Mouse (Mus musculus) heart, postnatal 0 days (tissue): ENCODE measurements around the gene Kif26b. TPM values are rescaled to one million over a fixed set of nuclear protein-coding genes. Genes with fewer than 3 reads are reported as not detected.

Experiments
- ATAC-seq: fragments of 200-750 bp; cut with Nextera tagmentation; 2 replicates; pipeline ENCODE4 v1.8.0; 2017; ENCODE audit warnings: low read depth, moderate number of reproducible peaks, moderate library complexity; ENCODE audit not compliant: insufficient read depth
- DNase-seq: peaks from one replicate; pipeline ENCODE4 v3.0.0-alpha.2; 2016; ENCODE audit warnings: low spot score
- H3K27ac ChIP-seq: fragments of 300-500 bp; sonication (generic); 2 replicates; pipeline ENCODE4 v1.5.1; 2014; ENCODE audit warnings: low read depth, mild to moderate bottlenecking
- H3K27me3 ChIP-seq: fragments of 300-500 bp; sonication (generic); 2 replicates; pipeline ENCODE4 v1.6.1; 2014; ENCODE audit warnings: low read length, mixed read lengths; ENCODE audit not compliant: control insufficient read depth, insufficient read depth
- H3K36me3 ChIP-seq: fragments of 300-500 bp; sonication (generic); replicated peaks from 2 replicates; pipeline ENCODE4 v1.6.1; 2014; ENCODE audit warnings: low read length, mixed read lengths; ENCODE audit not compliant: control insufficient read depth, insufficient read depth
- H3K4me1 ChIP-seq: fragments of 300-500 bp; sonication (generic); 2 replicates; pipeline ENCODE4 v1.6.1; 2014; ENCODE audit warnings: antibody characterized with exemption; ENCODE audit not compliant: control insufficient read depth, insufficient read depth
- H3K4me2 ChIP-seq: fragments of 300-500 bp; sonication (generic); 2 replicates; pipeline ENCODE4 v1.6.1; 2014; ENCODE audit warnings: low read depth, mild to moderate bottlenecking, low read length, moderate library complexity
- H3K4me3 ChIP-seq: fragments of 300-500 bp; sonication (generic); 2 replicates; pipeline ENCODE4 v1.5.1; 2014; ENCODE audit warnings: low read depth, low read length
- H3K9ac ChIP-seq: fragments of 300-500 bp; sonication (generic); replicated peaks from 2 replicates; pipeline ENCODE4 v1.6.1; 2014; ENCODE audit warnings: low read depth, low read length, mixed read lengths
- H3K9me3 ChIP-seq: fragments of 300-500 bp; sonication (generic); replicated peaks from 2 replicates; pipeline ENCODE4 v1.6.1; 2016; ENCODE audit warnings: low read length; ENCODE audit not compliant: control insufficient read depth
- CTCF ChIP-seq: IDR thresholded peaks from 2 replicates; pipeline ENCODE4 v1.5.1; 2016; ENCODE audit warnings: antibody characterized with exemption, control low read depth, low read depth
- EP300 ChIP-seq: IDR thresholded peaks from 2 replicates; pipeline ENCODE4 v1.6.1; 2016; ENCODE audit warnings: antibody characterized with exemption, low read depth
- WGBS: fragments of 180-500 bp; shearing (Covaris S2); extraction: QIAGEN DNeasy Blood & Tissue Kit; methylation state at CpG from one replicate; pipeline ENCODE4 v1.1.7; 2014; 5-methylcytosine and 5-hydroxymethylcytosine counted together
- polyA plus RNA-seq: library from polyadenylated mRNA; unstranded; fragments of >200 nt; fragmentation: Nextera tagmentation; extraction: Ambion mirVana; gene quantifications from 2 replicates; pipeline ENCODE4 v1.2.1, GENCODE M21; 2015
- total RNA-seq: library from RNA; depleted of rRNA; stranded (reverse); fragments of >200 nt; gene quantifications from 2 replicates; pipeline ENCODE4 v1.2.3, GENCODE M21; 2014; ENCODE audit warnings: low replicate concordance

Gene Kif26b
- total and polyA plus RNA-seq, 2 experiments from 2014 or later: 1.8 to 19.8 TPM

DNA sequence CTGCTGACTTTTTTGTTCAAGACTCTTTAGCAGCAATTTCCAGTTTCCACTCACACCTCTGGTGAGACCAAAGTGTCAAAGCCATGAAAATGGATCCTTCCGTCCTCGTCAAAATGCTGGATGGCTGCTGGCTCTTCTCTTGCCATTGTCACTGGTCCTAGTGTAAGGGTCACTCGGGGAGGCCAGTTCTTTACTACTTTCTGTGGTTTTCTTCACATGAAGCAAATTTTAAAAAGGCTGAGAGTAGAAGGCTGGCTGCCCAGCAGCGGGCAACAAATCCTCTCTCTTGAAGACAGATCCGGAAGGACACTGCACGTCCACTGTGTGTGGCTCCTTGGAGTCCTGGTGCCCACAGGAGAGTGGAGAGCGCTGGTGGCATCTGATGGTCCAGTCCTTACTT lies 265.9 kb downstream of the Kif26b start:
- ATAC-seq: no peak
- peaks cover 3% of the 10 kb centered on the region; the same call in 1 of the 2 replicates for H3K4me1 ChIP-seq

DNA sequence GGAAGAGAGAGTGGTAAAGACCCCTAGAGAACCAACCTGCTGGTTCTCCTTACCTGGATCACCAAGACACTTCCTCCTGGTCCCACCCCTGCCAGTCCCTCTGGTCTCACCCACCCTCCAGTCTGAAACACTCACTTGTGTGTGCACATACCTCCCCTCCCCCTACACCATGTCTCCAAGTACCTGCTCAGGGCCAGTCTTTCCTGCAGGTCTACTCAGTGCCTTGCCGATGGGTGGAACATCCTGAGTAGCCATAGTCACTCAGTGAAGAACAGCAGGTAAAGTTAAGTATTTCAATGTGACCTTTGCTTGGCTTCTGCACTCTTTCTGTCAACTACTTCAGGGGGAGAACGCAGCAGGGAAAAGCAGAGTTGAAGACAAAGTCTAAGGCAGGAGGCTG lies 268.5 kb downstream of the Kif26b start:
- no peak for TF ChIP-seq CTCF
- TF ChIP-seq EP300: no peak
- no peak overlapping the region for H3K4me3 ChIP-seq
- no peaks in the 10 kb centered on the region for H3K9me3 ChIP-seq
- DNase-seq: no peak
- no peaks in the 10 kb centered on the region for H3K36me3 ChIP-seq
- no peak for ATAC-seq
- H3K27ac ChIP-seq: no peak overlapping the region
- WGBS: 67% methylated on average over 2 of the region's 2 CpGs
- no peak overlapping the region for H3K9ac ChIP-seq
- H3K27me3 ChIP-seq: no peaks in the 10 kb centered on the region
- H3K4me1 ChIP-seq: peaks cover 6% of the 10 kb centered on the region; the same call in 1 of the 2 replicates
- H3K4me2 ChIP-seq: no peak overlapping the region

More for the DNA sequence above, 265.9 kb downstream of the Kif26b start:
- Histone ChIP-seq H3K4me3 (no peak overlapping the region), H3K9ac (no peak overlapping the region), H3K27me3 (no peaks in the 10 kb centered on the region), H3K36me3 (no peaks in the 10 kb centered on the region), H3K4me2 (no peak overlapping the region), H3K27ac (no peak overlapping the region), H3K9me3 (no peaks in the 10 kb centered on the region)
- TF ChIP-seq EP300 (no peak), CTCF (no peak)
- 91% methylated on average over 7 of the region's 7 CpGs for WGBS
- DNase-seq: no peak

DNA sequence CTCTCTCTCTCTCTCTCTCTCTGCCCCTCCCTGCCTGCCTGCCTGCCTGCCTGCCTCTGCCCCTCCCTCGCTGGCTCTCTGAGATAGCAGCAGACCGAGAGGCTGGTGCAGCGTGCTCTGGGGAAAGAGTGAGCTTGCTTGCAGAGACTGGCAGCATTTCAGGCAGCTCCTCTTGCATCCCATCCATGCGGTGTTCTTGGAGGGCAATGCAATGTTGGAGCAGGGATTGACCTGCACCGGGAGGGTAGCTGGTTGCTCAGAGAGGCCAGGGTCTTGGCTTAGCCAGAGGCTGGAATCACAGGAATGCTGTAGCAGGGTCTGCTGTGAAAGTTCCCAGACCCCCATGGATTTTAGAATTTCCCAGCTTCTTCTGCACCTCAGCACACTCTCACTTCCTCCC lies 269.4 kb downstream of the Kif26b start:
- peaks cover 13% of the 10 kb centered on the region; the same call in 1 of the 2 replicates for H3K4me1 ChIP-seq
- no peaks in the 10 kb centered on the region for H3K27me3 ChIP-seq
- 3% methylated on average over 5 of the region's 5 CpGs for WGBS
- H3K4me2 ChIP-seq: peak overlapping the region; percentile 54
- ATAC-seq (peak; percentile 56; the same call in 1 of the 2 replicates), DNase-seq (peak; percentile 47)
- H3K9me3 ChIP-seq: no peaks in the 10 kb centered on the region
- no peak overlapping the region for H3K27ac ChIP-seq
- H3K4me3 ChIP-seq: peak overlapping the region; percentile 25
- H3K9ac ChIP-seq: 0 out of 2 replicates have a peak overlapping the region, but pooled peaks have one; percentile 2
- TF ChIP-seq CTCF: no peak
- no peak for TF ChIP-seq EP300
- H3K36me3 ChIP-seq: no peaks in the 10 kb centered on the region

DNA sequence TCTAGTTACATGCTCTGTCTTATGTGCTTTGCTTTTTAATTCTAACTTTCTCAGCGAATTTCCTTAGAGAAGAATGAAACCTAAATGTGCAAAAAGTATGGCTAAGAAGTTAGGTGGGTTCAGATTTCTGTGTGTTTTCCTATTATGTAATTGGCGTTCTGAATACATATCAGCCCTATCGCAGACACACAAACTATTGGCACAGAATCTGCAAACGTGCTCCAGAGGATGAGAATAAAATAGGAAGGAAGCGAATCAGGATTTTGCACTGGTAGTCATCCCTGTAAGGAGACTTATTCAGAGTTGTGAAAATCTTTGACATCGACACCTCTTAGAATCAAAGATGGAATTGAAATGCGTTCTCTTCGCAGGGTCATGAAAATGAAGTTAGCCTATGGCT lies 270.0 kb downstream of the Kif26b start:
- H3K9me3 ChIP-seq: no peaks in the 10 kb centered on the region
- TF ChIP-seq EP300 (no peak), CTCF (no peak)
- H3K36me3 ChIP-seq: no peaks in the 10 kb centered on the region
- H3K9ac ChIP-seq: no peak overlapping the region
- peaks cover 17% of the 10 kb centered on the region; the same call in 1 of the 2 replicates for H3K4me1 ChIP-seq
- H3K27ac ChIP-seq: no peak overlapping the region
- DNase-seq (no peak), ATAC-seq (no peak)
- H3K4me3 ChIP-seq: peak overlapping the region; percentile 25
- WGBS: 43% methylated on average over 8 of the region's 8 CpGs
- peak overlapping the region; percentile 54 for H3K4me2 ChIP-seq
- no peaks in the 10 kb centered on the region for H3K27me3 ChIP-seq

DNA sequence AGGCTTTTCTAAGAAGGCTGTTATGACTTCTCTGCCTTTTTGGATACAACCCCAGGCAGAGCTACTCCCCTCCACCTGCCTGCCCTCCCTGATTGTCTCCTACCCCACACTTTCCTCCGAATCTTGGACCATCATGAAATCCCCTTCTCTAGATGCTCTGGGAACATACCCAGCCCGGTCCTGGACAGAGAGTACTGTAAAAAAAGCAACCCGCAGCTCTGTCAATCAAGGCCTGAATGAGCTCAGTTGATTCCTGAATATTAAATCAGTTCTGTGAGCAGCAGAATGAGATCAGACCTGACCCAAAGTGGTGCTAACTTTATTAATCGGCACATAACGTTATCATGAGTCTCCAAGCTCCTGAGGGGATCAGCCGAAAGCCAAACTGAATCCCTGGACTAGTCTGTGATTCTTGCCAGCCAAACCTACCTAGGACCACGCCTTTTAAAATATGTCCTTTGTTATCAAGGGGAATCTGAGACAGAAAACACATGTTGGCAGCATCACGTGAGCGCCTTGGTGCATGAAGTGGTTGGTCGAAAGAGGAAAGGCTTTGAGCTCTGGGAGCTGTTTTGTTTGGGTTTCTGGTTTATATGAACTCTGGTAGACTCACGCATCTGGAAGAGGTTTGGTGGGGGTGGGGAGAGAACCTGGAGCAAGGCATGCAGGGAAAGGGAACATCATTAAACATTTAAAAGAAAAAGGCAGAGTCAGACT lies 271.1 kb downstream of the Kif26b start:
- H3K4me3 ChIP-seq: no peak overlapping the region
- H3K4me1 ChIP-seq: peaks cover 23% of the 10 kb centered on the region
- no peak overlapping the region; the same call in 1 of the 2 replicates for H3K9ac ChIP-seq
- H3K9me3 ChIP-seq: no peaks in the 10 kb centered on the region
- no peaks in the 10 kb centered on the region for H3K36me3 ChIP-seq
- no peak overlapping the region for H3K27ac ChIP-seq
- no peaks in the 10 kb centered on the region for H3K27me3 ChIP-seq
- H3K4me2 ChIP-seq: peak overlapping the region; percentile 22; the same call in 1 of the 2 replicates
- no peak for TF ChIP-seq EP300
- no peak for TF ChIP-seq CTCF
- 64% methylated on average over 11 of the region's 11 CpGs for WGBS
- DNase-seq: no peak
- ATAC-seq: no peak
